Mouse (Mus musculus) heart, embryonic 12.5 days (tissue): ENCODE data around the gene Pold4. TPM values are rescaled to one million over a fixed set of nuclear protein-coding genes. Genes with fewer than 3 reads are reported as not detected.

Experiments
- ATAC-seq: fragments of 200-750 bp; cut with Nextera tagmentation; 2 replicates; pipeline ENCODE4 v1.8.0; 2017; ENCODE audit warnings: moderate TSS enrichment, moderate library complexity; ENCODE audit not compliant: insufficient number of reproducible peaks, low FRiP score
- H3K27ac ChIP-seq: fragments of 300-500 bp; sonication (generic); 2 replicates; pipeline ENCODE4 v1.5.1; 2016; ENCODE audit warnings: mild to moderate bottlenecking, moderate library complexity; ENCODE audit not compliant: poor library complexity, severe bottlenecking
- H3K27me3 ChIP-seq: fragments of 300-500 bp; sonication (generic); replicated peaks from 2 replicates; pipeline ENCODE4 v1.6.1; 2016; ENCODE audit warnings: mild to moderate bottlenecking, moderate library complexity
- H3K36me3 ChIP-seq: fragments of 300-500 bp; sonication (generic); 2 replicates; pipeline ENCODE4 v1.6.1; 2016; ENCODE audit warnings: mild to moderate bottlenecking, moderate library complexity
- H3K4me1 ChIP-seq: fragments of 300-500 bp; sonication (generic); replicated peaks from 2 replicates; pipeline ENCODE4 v1.6.1; 2016; ENCODE audit warnings: mild to moderate bottlenecking
- H3K4me2 ChIP-seq: fragments of 300-500 bp; sonication (generic); 2 replicates; pipeline ENCODE4 v1.6.1; 2016; ENCODE audit warnings: mild to moderate bottlenecking, moderate library complexity
- H3K4me3 ChIP-seq: fragments of 300-500 bp; sonication (generic); 2 replicates; pipeline ENCODE4 v1.5.1; 2016; ENCODE audit warnings: mild to moderate bottlenecking
- H3K9ac ChIP-seq: fragments of 300-500 bp; sonication (generic); 2 replicates; pipeline ENCODE4 v1.6.1; 2016; ENCODE audit warnings: mild to moderate bottlenecking, moderate library complexity
- H3K9me3 ChIP-seq: fragments of 300-500 bp; sonication (generic); replicated peaks from 2 replicates; pipeline ENCODE4 v1.6.1; 2016; ENCODE audit warnings: mild to moderate bottlenecking, moderate library complexity
- WGBS: fragments of 180-500 bp; shearing (Covaris S2); methylation state at CpG from one replicate; pipeline ENCODE4 v1.1.7; 2016; 5-methylcytosine and 5-hydroxymethylcytosine counted together
- polyA plus RNA-seq: library from polyadenylated mRNA; unstranded; fragments of >200 nt; fragmentation: Nextera tagmentation; extraction: Ambion mirVana; gene quantifications from 2 replicates; pipeline ENCODE4 v1.2.1, GENCODE M21; 2016

Gene Pold4
- polyA plus RNA-seq, 1 experiment from 2014 or later: 19.4 TPM

DNA sequence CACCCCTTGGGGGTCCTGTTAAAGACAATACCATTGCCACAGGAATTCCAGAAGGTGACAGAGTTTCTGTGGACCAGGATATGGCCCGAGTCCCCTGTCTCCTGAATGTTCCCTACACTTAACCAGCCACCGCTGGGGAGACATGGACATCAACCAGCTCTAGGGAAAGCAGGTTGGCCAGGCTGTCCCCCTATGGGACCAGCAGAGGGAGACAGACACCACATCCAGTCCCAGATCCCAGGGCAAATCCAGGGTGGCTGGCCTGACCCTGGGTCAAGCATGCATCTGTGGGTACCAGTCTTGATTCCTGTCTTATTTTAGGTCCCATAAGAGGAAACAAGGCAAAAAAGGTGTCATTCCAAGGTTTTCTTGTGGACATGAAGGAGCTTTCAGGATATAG is 24.7 kb upstream of the Pold4 start:
- H3K4me2 ChIP-seq: no peak overlapping the region
- H3K27ac ChIP-seq: no peak overlapping the region
- peak; percentile 47; the same call in 1 of the 2 replicates for ATAC-seq
- peaks cover 32% of the 10 kb centered on the region for H3K27me3 ChIP-seq
- no peaks in the 10 kb centered on the region for H3K9me3 ChIP-seq
- H3K4me3 ChIP-seq: no peak overlapping the region
- H3K36me3 ChIP-seq: no peaks in the 10 kb centered on the region
- peaks cover 12% of the 10 kb centered on the region for H3K4me1 ChIP-seq
- H3K9ac ChIP-seq: no peak overlapping the region
- 2% methylated on average over 2 of the region's 2 CpGs for WGBS

DNA sequence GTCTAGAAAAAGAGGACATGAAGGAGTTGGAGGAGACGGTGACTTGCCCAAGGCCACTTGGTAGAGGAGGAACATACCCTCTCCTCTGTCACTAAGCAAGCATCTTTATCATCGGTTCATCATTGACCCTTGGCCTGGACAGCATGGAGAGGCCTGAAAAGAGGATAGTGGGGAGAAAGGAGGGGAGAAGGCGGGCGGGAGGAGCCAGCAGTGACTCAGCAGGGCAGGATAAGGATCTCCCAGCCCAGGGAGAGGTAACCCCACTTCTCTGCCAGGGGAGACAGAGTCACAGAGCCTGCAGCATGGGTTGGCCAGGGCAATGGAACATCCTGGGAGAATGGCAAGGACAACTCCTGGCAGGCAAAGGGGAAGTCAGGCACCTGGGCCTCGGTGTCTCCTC is 23.1 kb upstream of the Pold4 start:
- no peak overlapping the region for H3K4me3 ChIP-seq
- no peaks in the 10 kb centered on the region for H3K36me3 ChIP-seq
- no peaks in the 10 kb centered on the region for H3K9me3 ChIP-seq
- H3K4me1 ChIP-seq: peaks cover 13% of the 10 kb centered on the region
- H3K27me3 ChIP-seq: peaks cover 48% of the 10 kb centered on the region
- H3K27ac ChIP-seq: no peak overlapping the region
- H3K4me2 ChIP-seq: no peak overlapping the region
- no peak for ATAC-seq
- H3K9ac ChIP-seq: no peak overlapping the region
- 59% methylated on average over 5 of the region's 5 CpGs for WGBS

DNA sequence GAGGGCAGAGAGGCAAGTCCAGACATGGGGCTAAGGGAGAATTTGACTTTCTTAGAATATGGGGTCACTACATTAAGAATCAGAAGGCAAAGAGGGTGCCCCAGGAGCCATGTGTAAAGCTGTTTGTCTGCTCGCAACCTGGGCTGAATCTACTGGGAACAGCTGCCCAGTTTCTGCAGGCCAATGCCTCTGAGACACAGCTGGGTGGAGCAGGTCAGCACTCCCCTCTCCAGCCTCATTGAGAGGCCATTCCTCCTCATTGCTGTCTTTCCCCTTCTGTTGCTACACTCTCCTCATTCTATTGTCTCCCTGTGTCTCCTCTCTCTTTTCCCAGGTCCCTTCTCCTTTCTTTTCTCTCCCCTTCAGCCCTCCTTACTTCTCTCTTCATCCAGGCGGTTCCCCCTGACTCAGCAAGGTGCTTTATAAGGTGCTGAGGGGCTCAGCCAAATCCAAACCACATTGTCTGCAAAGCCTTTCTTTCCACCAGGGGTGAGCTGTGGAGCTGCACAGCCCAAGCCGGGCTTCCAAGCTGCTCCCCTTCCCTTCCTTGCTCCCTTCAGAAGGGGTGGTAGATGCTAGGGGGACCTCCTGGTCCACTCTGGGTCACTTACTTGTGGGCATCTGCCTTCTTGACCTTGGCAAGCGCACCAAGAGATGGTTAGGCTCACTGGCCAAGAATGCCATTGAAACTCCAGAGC is 19.7 kb upstream of the Pold4 start:
- no peak overlapping the region for H3K4me3 ChIP-seq
- H3K4me1 ChIP-seq: peaks cover 40% of the 10 kb centered on the region
- H3K9me3 ChIP-seq: no peaks in the 10 kb centered on the region
- ATAC-seq: no peak
- 26% methylated on average over 4 of the region's 4 CpGs for WGBS
- H3K27me3 ChIP-seq: peaks cover 49% of the 10 kb centered on the region
- no peak overlapping the region for H3K4me2 ChIP-seq
- H3K36me3 ChIP-seq: no peaks in the 10 kb centered on the region
- H3K9ac ChIP-seq: no peak overlapping the region
- no peak overlapping the region for H3K27ac ChIP-seq

DNA sequence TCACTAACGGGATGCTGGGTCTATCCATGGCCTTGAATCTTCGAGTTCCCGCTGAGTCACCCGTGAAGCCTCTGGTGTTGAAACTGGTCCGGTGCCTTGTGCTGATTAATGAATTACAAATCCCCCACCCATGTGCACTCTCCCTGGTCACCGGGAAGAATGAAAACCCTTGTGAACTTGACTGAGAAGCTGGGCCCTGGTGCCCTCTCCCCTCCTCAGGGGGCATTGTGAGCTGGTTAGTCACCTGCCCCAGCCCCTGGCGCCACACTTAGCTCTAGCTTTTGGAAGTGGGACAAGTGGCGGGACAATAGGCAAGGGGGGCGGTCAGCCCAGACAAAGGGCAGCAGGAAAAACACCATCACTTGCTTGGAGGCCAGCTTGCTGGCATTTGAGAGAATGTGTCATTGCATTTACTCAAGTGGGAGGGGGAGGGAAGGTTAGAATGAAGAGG is 18.1 kb upstream of the Pold4 start:
- no peaks in the 10 kb centered on the region for H3K9me3 ChIP-seq
- 9% methylated on average over 9 of the region's 9 CpGs for WGBS
- ATAC-seq: no peak
- no peak overlapping the region for H3K27ac ChIP-seq
- peaks cover 64% of the 10 kb centered on the region for H3K27me3 ChIP-seq
- H3K4me2 ChIP-seq: peak overlapping the region; percentile 91
- peak overlapping the region; percentile 67 for H3K4me3 ChIP-seq
- peak overlapping the region; percentile 81; the same call in 1 of the 2 replicates for H3K9ac ChIP-seq
- H3K4me1 ChIP-seq: peaks cover 51% of the 10 kb centered on the region
- H3K36me3 ChIP-seq: no peaks in the 10 kb centered on the region

DNA sequence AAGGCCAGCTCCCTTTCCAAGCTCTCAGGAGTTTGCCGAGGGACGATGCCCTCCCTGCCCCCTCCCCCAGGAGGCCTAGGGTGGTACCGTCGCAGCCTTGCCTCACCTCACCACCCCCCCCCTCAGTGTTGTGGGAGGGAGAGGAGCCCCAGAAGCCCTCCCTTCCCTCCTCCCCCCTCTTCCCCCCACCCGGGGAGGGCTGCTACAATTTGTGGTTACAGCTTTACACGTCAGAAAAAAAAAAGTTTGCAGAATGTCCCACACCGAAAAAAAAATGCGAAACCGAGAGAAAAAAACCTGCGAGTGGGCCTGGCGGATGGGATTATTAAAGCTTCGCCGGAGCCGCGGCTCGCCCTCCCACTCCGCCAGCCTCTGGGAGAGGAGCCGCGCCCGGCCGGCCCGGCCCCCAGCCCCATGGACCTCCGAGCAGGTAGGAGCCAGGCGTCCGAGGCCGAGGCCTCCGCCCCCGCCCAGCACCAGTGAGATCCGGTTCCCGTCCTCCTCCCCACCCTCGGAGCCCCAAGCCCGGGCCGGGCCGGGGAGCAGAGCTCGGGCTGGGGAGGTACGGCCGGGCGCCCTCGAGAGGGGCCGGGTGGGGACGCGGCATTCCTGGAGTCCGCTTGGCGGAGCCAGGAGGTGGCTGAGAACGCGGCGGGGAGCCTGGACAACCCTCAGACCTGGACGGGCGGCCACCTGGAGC is 17.5 kb upstream of the Pold4 start, which contains the start of the genes Clcf1 and AC109138.7:
Clcf1 (plus strand) TSS at position 168 of the 700 bp plus-strand sequence.
AC109138.7 (plus strand) TSS at position 287 of the 700 bp plus-strand sequence.
- ATAC-seq: peak; percentile 43
- peak within 1 kb of the TSS; percentile 9 for H3K27ac ChIP-seq
- H3K27me3 ChIP-seq: peaks cover 62% of the 10 kb centered on the region
- H3K4me3 ChIP-seq: peak within 1 kb of the TSS; percentile 67
- H3K9me3 ChIP-seq: no peaks in the 10 kb centered on the region
- H3K4me1 ChIP-seq: peaks cover 51% of the 10 kb centered on the region
- peak within 1 kb of the TSS; percentile 81 for H3K9ac ChIP-seq
- under 1% methylated on average over 49 of the region's 49 CpGs for WGBS
- peak within 1 kb of the TSS; percentile 91 for H3K4me2 ChIP-seq
- H3K36me3 ChIP-seq: no peaks in the 10 kb centered on the region

DNA sequence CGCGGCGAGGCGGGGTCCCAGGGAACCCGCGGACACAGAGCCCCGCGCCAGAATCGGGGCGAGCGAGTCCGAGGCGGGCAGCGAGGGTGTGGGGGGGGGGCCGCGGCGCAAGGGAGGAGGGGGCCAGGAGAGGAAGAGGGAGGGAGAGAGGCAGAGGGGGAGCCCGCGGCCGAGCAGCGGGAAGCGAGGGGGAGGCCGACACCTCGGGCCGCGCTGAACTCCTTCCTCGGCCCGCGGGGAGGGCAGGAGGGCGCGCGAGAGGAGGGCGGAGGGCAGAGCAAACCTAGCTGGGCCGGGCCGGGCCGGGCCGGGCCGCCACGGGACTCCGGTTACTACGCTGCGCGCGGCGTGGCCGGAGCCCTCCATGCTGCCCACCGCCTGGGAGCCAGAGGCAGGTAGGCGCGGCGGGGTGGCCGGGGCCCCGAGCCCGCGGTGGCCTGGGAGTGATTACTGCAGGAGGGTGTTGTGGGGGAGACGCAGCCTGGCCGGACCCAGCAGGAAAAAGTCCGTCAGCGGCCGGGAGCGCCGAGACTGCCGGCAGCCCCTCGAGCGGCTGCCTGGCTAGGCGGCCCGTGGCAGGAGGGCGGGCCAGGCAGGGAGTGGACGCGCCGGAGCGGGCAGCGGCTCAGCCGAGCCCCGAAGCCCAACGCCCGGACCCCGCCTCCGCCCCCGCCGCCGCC is 16.8 kb upstream of the Pold4 start:
- H3K4me1 ChIP-seq: peaks cover 51% of the 10 kb centered on the region
- under 1% methylated on average over 55 of the region's 81 CpGs for WGBS
- H3K36me3 ChIP-seq: no peaks in the 10 kb centered on the region
- ATAC-seq: peak; percentile 43; the same call in 1 of the 2 replicates
- H3K9me3 ChIP-seq: no peaks in the 10 kb centered on the region
- H3K27me3 ChIP-seq: peaks cover 65% of the 10 kb centered on the region
- peak overlapping the region; percentile 91 for H3K4me2 ChIP-seq
- peak overlapping the region; percentile 81 for H3K9ac ChIP-seq
- H3K4me3 ChIP-seq: peak overlapping the region; percentile 67
- peak overlapping the region; percentile 9 for H3K27ac ChIP-seq

DNA sequence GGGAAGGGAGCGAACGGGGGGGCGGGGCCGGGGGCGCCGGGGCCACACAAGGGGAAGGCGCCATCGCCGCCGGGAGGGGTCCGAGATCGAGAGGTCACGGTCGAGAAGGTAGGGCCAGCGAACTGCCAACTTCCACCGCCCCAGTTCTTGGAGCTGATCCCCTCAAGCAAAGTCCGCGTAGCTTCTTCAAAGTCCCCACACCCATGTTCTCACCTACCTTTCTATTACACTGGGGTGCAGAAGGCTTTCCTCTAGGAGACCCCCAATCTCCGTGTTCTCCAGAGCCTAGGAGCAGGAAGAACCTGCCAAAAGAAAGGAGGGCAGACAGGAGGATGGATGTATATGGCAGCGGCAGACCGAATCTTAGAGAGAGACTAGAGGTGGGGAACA is 16.3 kb upstream of the Pold4 start:
- ATAC-seq: no peak
- H3K27ac ChIP-seq: no peak overlapping the region
- no peaks in the 10 kb centered on the region for H3K36me3 ChIP-seq
- peak overlapping the region; percentile 91 for H3K4me2 ChIP-seq
- H3K9me3 ChIP-seq: no peaks in the 10 kb centered on the region
- H3K9ac ChIP-seq: peak overlapping the region; percentile 81
- peak overlapping the region; percentile 67 for H3K4me3 ChIP-seq
- H3K27me3 ChIP-seq: peaks cover 70% of the 10 kb centered on the region
- H3K4me1 ChIP-seq: peaks cover 57% of the 10 kb centered on the region
- WGBS: 3% methylated on average over 18 of the region's 21 CpGs

DNA sequence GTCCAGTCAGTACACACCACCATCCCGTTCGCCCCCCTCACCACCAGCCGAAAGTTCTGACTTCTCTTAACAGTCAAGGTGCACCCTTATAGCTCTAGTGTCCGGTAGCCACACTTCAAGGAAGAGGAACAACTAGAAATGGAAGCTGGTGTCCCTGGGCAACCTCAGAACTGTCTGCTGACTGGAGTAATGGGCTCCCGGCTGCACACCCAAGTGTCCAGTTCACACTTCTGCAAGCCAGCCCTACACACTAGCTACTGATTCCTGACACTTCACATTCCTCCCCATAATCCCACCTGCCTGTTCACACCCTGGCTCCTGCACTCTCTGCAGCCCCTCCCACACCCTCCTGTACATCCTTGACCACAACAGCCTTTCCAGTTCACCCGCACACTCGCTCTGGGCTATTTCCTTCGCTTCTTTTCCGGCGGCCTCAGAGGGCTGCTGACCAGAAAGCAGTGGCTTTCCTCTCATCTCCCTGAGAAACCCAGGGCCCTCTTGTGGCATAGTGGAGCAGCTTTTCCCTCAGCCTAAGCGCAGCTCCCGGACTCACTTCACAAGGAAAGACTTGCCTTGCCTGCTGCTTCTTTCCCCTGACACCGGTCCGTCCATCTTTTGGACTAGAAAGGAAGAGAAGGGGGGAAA is 15.5 kb upstream of the Pold4 start:
- peaks cover 64% of the 10 kb centered on the region for H3K4me1 ChIP-seq
- ATAC-seq: no peak
- H3K27me3 ChIP-seq: peaks cover 72% of the 10 kb centered on the region
- H3K27ac ChIP-seq: no peak overlapping the region
- WGBS: 14% methylated on average over 14 of the region's 14 CpGs
- peak overlapping the region; percentile 1; the same call in 1 of the 2 replicates for H3K4me3 ChIP-seq
- no peaks in the 10 kb centered on the region for H3K36me3 ChIP-seq
- no peaks in the 10 kb centered on the region for H3K9me3 ChIP-seq
- 0 out of 2 replicates have a peak overlapping the region, but pooled peaks have one; percentile 23 for H3K9ac ChIP-seq
- H3K4me2 ChIP-seq: peak overlapping the region; percentile 44

DNA sequence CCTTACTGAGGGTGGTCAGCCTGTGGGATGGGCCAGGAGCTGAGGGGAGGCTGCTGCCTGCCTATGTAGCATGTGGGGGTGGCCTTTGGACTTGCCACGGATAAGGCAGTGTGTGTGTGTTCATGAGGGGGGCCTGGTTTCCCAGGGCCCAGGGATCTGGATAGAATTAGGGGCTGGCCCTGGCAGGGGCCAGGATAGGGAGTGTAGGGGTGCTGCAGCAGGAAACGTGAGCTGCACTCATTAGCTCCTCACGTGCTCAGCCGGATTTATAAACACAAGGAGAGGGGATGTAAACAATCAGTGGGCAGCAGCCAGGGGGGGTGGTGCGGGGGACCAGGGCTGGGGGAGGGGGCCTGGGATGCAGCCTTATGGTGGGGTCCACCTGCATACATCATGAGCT is 14.6 kb upstream of the Pold4 start:
- Histone ChIP-seq H3K9ac (0 out of 2 replicates have a peak overlapping the region, but pooled peaks have one; percentile 9), H3K36me3 (no peaks in the 10 kb centered on the region), H3K27ac (no peak overlapping the region), H3K27me3 (peaks cover 71% of the 10 kb centered on the region), H3K9me3 (no peaks in the 10 kb centered on the region), H3K4me3 (no peak overlapping the region), H3K4me1 (peaks cover 74% of the 10 kb centered on the region), H3K4me2 (no peak overlapping the region)
- ATAC-seq: no peak
- WGBS: 20% methylated on average over 5 of the region's 5 CpGs

DNA sequence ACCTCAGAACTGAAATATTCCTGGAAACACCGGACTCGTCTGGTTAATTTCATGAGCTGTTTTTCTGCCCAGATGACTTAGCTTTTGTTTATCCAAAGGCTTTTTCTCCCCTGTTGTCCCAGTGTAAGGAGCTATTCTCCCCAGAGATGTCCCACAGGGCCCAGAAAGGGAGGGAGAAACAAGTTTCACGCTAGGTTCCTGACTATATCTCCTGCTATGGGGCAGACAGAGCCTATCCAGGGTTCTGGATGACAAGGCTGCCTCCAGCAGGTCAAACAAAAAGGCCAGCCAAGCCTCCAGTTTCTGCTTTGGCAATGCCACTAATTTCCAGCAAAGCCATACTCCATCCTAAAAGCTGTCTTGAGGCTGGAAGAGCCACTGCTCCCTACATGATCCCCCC is 13.8 kb upstream of the Pold4 start:
- H3K9ac ChIP-seq: no peak overlapping the region
- no peaks in the 10 kb centered on the region for H3K9me3 ChIP-seq
- no peak overlapping the region for H3K4me3 ChIP-seq
- 43% methylated on average over 3 of the region's 3 CpGs for WGBS
- H3K27ac ChIP-seq: no peak overlapping the region
- no peak for ATAC-seq
- H3K27me3 ChIP-seq: peaks cover 71% of the 10 kb centered on the region
- peaks cover 75% of the 10 kb centered on the region for H3K4me1 ChIP-seq
- no peak overlapping the region for H3K4me2 ChIP-seq
- H3K36me3 ChIP-seq: no peaks in the 10 kb centered on the region
